Mouse (Mus musculus): Measurements from ENCODE around the gene Atp2a2. TPM values are rescaled to one million over a fixed set of nuclear protein-coding genes. Genes with fewer than 3 reads are reported as not detected.
A peak's percentile ranks its signal among the peaks of the same experiment; 100 is the strongest.
"Not testable (repeated sequence)": the region's sequence is repeated elsewhere in the genome, so short reads cannot be mapped to it uniquely, and the experiment has no call there.

The Atp2a2 gene
- polyA plus RNA-seq, 1 experiment = 422 TPM

DNA sequence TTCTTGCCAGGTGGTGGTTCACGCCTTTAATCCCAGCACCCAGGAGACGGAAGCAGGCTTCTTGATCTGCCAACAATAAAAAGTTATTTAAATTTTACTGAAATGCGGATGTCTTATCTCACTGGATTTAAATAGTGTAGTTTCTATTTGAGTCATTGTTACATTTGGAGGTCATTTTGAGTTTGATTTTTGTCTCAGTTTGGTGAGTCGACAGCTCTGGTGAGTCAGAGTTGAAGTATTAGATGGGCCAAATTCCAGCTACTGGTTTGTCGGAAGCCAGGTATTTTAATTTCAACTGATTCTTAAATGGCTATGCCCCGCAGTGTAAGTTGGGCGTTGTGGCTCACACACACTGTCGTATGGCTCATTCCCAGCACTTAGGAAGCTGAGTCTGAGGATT lies 70.8 kb downstream of the Atp2a2 start:
- no peak for DNase-seq
- Histone ChIP-seq H3K27ac (ENCODE audit: insufficient read depth, low read length) (no peak overlapping the region), H3K4me1 (ENCODE audit: control insufficient read depth, insufficient read depth, low read length) (no peaks in the 10 kb centered on the region), H3K4me3 (replicated peaks; ENCODE audit: insufficient read depth, low read depth, low read length) (no peak overlapping the region), H3K27me3 (ENCODE audit: control insufficient read depth, insufficient read depth, low read length) (no peaks in the 10 kb centered on the region)
- TF ChIP-seq CTCF (IDR thresholded peaks at IDR 0.05; ENCODE audit: borderline replicate concordance, insufficient read depth, low read depth, low read length) (no peak), POLR2A (IDR thresholded peaks at IDR 0.05; ENCODE audit: borderline replicate concordance, insufficient read depth, low read length) (no peak)
- WGBS = 87% methylated on average over 8 of the region's 8 CpGs

DNA sequence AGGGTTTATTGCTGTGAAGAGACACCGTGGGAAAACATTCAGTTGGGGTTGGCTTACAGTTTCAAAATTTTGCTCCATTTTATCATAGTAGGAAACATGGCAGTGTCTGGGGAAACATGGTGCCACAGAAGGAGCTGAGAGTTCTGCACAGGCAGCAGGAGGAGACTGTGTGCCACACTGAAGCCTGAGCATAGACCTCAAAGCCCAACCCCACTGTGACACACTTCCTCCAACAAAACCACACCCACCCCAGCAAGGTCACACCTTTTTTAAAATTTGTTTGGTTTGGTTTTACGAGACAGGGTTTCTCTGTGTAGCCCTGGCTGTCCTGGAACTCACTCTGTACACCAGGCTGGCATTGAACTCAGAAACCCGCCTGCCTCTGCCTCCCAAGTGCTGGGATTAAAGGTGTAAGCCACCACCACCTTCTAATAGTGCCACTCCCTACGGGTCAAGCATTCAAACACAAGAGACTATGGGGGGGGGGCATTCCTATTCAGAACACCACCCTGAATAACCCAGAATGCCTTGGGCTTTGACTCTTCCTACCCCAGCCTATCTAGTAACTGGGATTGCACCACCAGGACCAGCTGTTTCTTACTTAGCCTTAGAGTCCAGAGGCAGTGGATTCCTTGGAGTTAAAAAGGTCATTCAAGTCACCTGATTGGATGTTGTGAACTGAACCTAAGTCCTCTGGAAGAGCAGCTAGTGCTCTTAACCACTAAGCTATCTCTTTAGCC lies 71.8 kb downstream of the Atp2a2 start:
- no peak overlapping the region for H3K4me3 ChIP-seq (replicated peaks; ENCODE audit: insufficient read depth, low read depth, low read length)
- no peaks in the 10 kb centered on the region for H3K27me3 ChIP-seq (ENCODE audit: control insufficient read depth, insufficient read depth, low read length)
- no peak for TF ChIP-seq CTCF (IDR thresholded peaks at IDR 0.05; ENCODE audit: borderline replicate concordance, insufficient read depth, low read depth, low read length)
- WGBS = 88% methylated on average over 4 of the region's 4 CpGs
- DNase-seq = no peak
- no peaks in the 10 kb centered on the region for H3K4me1 ChIP-seq (ENCODE audit: control insufficient read depth, insufficient read depth, low read length)
- H3K27ac ChIP-seq (ENCODE audit: insufficient read depth, low read length) = no peak overlapping the region

DNA sequence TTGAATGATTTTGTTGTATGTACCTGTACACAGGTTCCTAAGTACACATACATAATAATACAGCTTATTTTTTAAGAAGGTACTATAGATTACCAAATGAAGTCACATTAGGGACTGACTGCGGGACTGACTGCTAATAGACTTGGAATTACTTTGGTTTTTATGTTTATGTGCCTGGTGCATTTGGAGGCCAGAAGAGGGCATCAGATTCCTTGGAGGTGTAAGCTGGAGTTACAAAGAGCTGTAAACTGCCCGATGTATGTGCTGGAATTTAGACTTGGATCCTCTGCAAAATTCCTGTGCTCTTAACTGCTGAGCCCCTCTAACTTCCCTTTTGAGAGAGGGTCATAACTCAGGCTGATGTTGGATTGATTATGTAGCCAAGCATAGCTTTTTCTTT lies 76.5 kb downstream of the Atp2a2 start:
- DNase-seq = no peak
- no peaks in the 10 kb centered on the region for H3K27me3 ChIP-seq (ENCODE audit: control insufficient read depth, insufficient read depth, low read length)
- TF ChIP-seq CTCF (IDR thresholded peaks at IDR 0.05; ENCODE audit: borderline replicate concordance, insufficient read depth, low read depth, low read length) (no peak), POLR2A (IDR thresholded peaks at IDR 0.05; ENCODE audit: borderline replicate concordance, insufficient read depth, low read length) (no peak)
- WGBS = 48% methylated on average over 2 of the region's 2 CpGs
- H3K4me1 ChIP-seq (ENCODE audit: control insufficient read depth, insufficient read depth, low read length) = no peaks in the 10 kb centered on the region
- no peak overlapping the region for H3K4me3 ChIP-seq (replicated peaks; ENCODE audit: insufficient read depth, low read depth, low read length)
- H3K27ac ChIP-seq (ENCODE audit: insufficient read depth, low read length) = no peak overlapping the region

DNA sequence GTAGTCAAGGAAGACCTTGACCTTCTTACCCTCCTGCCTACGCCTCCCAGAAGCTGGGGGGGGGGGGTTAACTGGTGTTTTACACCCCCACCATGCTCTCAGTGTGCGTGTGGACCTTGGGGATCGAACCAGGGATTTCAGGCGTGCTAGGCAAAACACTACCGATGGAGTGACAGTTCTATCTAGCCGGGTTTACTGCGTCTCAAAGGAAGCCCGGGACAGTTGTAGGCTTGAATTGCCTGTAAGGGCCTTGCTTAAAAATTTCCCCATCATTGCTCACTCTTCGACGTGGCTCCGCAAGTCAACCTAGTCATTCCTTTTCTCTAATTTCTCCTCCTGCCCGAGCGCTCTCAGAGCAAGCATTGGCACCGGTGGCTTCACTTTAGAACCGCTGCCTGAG lies 78.9 kb downstream of the Atp2a2 start:
- no peak for DNase-seq
- 18% methylated on average over 15 of the region's 15 CpGs for WGBS
- Histone ChIP-seq H3K27me3 (ENCODE audit: control insufficient read depth, insufficient read depth, low read length) (no peaks in the 10 kb centered on the region), H3K4me3 (replicated peaks; ENCODE audit: insufficient read depth, low read depth, low read length) (peak overlapping the region; percentile 94), H3K4me1 (ENCODE audit: control insufficient read depth, insufficient read depth, low read length) (no peaks in the 10 kb centered on the region), H3K27ac (ENCODE audit: insufficient read depth, low read length) (no peak overlapping the region)
- no peak for TF ChIP-seq CTCF (IDR thresholded peaks at IDR 0.05; ENCODE audit: borderline replicate concordance, insufficient read depth, low read depth, low read length)
- no peak for TF ChIP-seq POLR2A (IDR thresholded peaks at IDR 0.05; ENCODE audit: borderline replicate concordance, insufficient read depth, low read length)

DNA sequence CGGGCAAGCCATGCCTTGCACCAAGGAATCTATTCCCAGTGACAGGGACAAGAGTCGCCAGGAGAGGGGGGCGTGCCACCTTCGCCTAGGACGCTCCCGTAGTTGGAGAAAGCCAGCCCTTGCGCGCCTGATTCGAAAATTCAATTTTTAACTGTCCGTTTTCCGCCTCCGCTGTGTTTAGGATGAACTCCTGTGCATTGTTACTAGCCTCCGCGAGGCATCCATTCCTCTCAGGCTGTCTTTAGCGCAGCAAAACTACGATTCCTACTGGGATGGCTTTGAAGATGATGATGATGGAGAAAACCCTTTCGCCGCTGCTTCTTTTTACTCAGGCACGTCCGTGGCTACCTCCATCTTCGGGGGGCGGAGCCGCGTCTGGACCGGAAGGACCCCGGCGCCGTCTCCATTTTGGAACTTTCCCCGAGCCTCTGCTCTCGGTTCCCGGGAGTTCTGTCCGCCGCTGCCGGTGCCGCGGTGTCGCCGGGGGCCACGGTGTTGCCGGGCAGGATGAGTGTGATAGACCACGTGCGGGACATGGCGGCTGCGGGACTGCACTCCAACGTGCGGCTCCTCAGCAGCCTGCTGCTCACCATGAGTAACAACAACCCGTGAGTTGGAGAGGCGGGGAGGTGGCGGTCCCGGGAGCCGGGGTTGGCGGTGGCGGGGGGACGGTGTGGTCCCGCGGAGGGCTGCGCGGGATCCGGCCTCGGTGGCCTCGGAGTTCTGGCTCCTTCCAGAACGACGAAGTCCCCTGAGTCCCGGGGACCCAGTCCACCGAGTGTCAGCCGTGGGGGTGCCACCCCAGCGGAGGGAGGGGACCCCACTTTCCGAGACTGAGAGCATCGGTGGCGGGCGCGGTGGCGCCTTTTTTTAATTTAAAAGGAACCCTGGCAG lies 79.7 kb downstream of the Atp2a2 start:
- Histone ChIP-seq H3K27me3 (ENCODE audit: control insufficient read depth, insufficient read depth, low read length) (no peaks in the 10 kb centered on the region), H3K4me3 (replicated peaks; ENCODE audit: insufficient read depth, low read depth, low read length) (peak overlapping the region; percentile 94), H3K27ac (ENCODE audit: insufficient read depth, low read length) (peak overlapping the region; percentile 70), H3K4me1 (ENCODE audit: control insufficient read depth, insufficient read depth, low read length) (no peaks in the 10 kb centered on the region)
- WGBS = under 1% methylated on average over 73 of the region's 73 CpGs
- DNase-seq = peak; percentile 83 to 91
- TF ChIP-seq POLR2A (IDR thresholded peaks at IDR 0.05; ENCODE audit: borderline replicate concordance, insufficient read depth, low read length) (peak; percentile 46; the same call in 1 of the 2 replicates), CTCF (IDR thresholded peaks at IDR 0.05; ENCODE audit: borderline replicate concordance, insufficient read depth, low read depth, low read length) (no peak; the same call in 1 of the 2 replicates)

DNA sequence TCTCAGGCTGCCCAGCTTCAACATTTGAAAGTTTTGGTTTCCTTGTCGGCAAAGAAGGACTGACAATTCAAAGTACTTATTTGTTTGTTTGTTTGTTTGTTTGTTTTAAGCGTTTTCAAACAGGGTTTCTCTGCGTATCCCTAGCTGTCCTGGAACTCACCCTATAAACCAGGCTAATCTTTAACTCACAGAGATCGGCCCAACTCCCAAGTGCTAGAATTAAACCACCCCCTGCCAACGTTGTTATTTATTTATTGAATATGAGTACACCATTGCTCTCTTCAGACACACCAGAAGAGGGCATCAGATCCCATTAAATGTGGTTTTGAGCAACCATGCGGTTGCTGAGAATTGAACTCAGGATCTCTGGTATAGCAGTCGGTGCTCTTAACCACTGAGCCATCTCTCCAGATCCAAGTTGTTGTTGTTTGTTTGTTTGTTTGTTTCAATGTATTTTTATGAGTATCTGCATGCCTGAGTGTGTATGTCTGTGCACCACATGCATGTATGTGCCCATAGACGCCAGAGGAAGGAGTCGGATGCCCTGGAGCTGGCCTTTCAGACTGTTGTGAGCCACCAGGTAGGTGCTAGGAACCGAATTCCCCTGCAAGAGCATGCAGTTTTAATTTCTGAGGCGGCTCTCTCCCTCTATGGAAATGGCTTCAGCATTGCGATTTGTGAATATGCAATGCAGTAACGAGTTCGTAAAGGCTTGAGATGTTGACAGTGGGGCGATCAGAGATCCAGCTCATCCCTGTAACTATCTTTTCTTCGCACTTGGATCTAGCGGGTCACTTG lies 80.6 kb downstream of the Atp2a2 start, which contains the start of gene Anapc7:
Gene Anapc7 (plus strand): TSS at position 423 of the 798 bp plus-strand sequence.
- Histone ChIP-seq H3K4me3 (replicated peaks; ENCODE audit: insufficient read depth, low read depth, low read length) (peak within 1 kb of the TSS; percentile 94), H3K27me3 (ENCODE audit: control insufficient read depth, insufficient read depth, low read length) (no peaks in the 10 kb centered on the region), H3K4me1 (ENCODE audit: control insufficient read depth, insufficient read depth, low read length) (no peaks in the 10 kb centered on the region), H3K27ac (ENCODE audit: insufficient read depth, low read length) (peak within 1 kb of the TSS; percentile 70)
- TF ChIP-seq POLR2A (IDR thresholded peaks at IDR 0.05; ENCODE audit: borderline replicate concordance, insufficient read depth, low read length) = no peak
- TF ChIP-seq CTCF (IDR thresholded peaks at IDR 0.05; ENCODE audit: borderline replicate concordance, insufficient read depth, low read depth, low read length) = no peak
- no peak for DNase-seq
- WGBS = 18% methylated on average over 17 of the region's 17 CpGs

DNA sequence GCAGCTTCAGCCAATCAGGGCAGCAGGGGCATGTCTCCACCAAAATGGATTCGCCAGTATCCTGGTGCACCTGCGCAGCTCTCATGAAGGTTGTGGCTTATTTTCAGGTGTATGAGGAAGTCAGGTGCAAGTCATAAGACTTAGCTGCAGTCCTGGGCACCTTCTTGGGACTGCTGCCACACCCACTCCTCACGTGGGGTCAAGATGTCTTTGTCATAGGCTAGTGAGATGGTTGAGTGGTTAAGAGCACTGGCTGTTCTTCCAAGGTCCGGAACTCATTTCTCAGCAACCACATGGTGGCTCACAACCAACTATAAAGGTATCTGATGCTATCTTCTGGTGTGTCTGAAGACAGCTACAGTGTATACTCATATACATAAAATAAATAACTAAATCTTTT lies 81.3 kb downstream of the Atp2a2 start:
- 55% methylated on average over 4 of the region's 4 CpGs for WGBS
- DNase-seq = not testable (repeated sequence)

More for the DNA sequence above, 81.3 kb downstream of the Atp2a2 start:
- H3K4me3 ChIP-seq (replicated peaks; ENCODE audit: insufficient read depth, low read depth, low read length); H3K4me1 ChIP-seq (ENCODE audit: control insufficient read depth, insufficient read depth, low read length); H3K27ac ChIP-seq (ENCODE audit: insufficient read depth, low read length); H3K27me3 ChIP-seq (ENCODE audit: control insufficient read depth, insufficient read depth, low read length): not testable (repeated sequence)
